Mouse (Mus musculus): ENCODE measurements around the gene Gli2. TPM values are rescaled to one million over a fixed set of nuclear protein-coding genes. Genes with fewer than 3 reads are reported as not detected.

Gli2 gene
- polyA plus RNA-seq, 2 experiments: 23.0 to 31.5 TPM

DNA sequence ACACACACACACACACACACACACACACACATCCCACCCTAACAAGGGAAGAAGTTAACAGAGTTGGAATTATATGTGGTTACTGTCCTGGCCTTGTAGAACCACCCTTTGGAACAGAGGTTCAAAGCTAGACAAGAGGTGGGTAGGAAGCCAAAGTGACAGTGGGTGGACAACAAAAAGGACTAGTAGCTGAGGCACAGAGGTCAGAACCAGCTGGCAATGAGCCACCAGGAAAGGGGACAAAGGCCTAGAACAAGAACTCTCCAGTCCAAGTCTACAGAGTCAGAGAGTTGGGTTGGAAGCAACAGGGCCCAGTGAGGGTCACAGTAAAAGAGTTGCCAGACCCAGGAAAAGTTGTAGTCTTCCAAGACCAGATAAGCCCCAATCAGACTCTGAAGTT lies 34.4 kb downstream of the Gli2 start:
- TF ChIP-seq POLR2A (IDR thresholded peaks at IDR 0.05; ENCODE audit: borderline replicate concordance, extremely low read depth, insufficient read depth, insufficient read length): no peak
- Histone ChIP-seq H3K27me3 (ENCODE audit: control insufficient read depth, insufficient read depth, low read length) (no peaks in the 10 kb centered on the region), H3K36me3 (ENCODE audit: control insufficient read depth, insufficient read depth, low read length) (0 out of 2 replicates have a peak, but pooled peaks cover 6% of the 10 kb centered on the region), H3K4me1 (ENCODE audit: control insufficient read depth, insufficient read depth, low read length) (peaks cover 19% of the 10 kb centered on the region), H3K27ac (replicated peaks; ENCODE audit: low read depth, low read length) (no peak overlapping the region), H3K4me3 (replicated peaks; ENCODE audit: low read length) (no peak overlapping the region), H3K9ac (ENCODE audit: low read depth, low read length, severe bottlenecking) (no peak overlapping the region), H3K9me3 (ENCODE audit: control insufficient read depth, low read length) (no peaks in the 10 kb centered on the region), H3K4me2 (replicated peaks; ENCODE audit: low read depth, low read length, severe bottlenecking) (no peak overlapping the region)
- DNase-seq (ENCODE audit: low spot score) (no peak), ATAC-seq (ENCODE audit: low FRiP score, low read depth) (no peak)

GRCm38 (mm10) chr1:119016866-119017265 lies 36.6 kb downstream of the Gli2 start:
- 73% methylated on average over 3 of the region's 3 CpGs for whole genome bisulfite sequencing
- no peak for TF ChIP-seq POLR2A (IDR thresholded peaks at IDR 0.05; ENCODE audit: borderline replicate concordance, extremely low read depth, insufficient read depth, insufficient read length)

DNA sequence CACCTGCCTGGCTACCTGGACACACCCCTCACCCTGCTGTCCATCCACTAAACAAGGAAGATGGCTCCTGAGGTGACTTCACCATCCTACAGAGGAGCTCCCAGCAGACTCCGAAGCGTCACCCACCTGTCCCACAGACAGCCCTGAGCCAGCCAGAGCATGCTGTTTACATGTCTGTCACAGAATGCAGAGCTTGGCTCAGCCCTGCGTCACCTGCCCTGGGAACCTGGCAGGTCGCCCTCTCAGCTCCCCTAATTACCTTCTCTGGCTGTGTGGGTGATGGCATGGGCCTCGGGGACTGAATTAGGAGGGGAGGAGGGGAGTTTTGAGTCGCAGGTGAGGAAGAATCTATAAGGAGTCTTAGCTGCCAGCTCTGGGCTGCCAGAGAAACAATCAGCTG lies 38.3 kb downstream of the Gli2 start:
- Histone ChIP-seq H3K36me3 (ENCODE audit: control insufficient read depth, insufficient read depth, low read length) (peaks cover 18% of the 10 kb centered on the region), H3K4me1 (ENCODE audit: control insufficient read depth, insufficient read depth, low read length) (peaks cover 4% of the 10 kb centered on the region; the same call in 1 of the 2 replicates), H3K9me3 (ENCODE audit: control insufficient read depth, low read length) (no peaks in the 10 kb centered on the region), H3K27ac (replicated peaks; ENCODE audit: low read depth, low read length) (no peak overlapping the region), H3K9ac (ENCODE audit: low read depth, low read length, severe bottlenecking) (no peak overlapping the region), H3K27me3 (ENCODE audit: control insufficient read depth, insufficient read depth, low read length) (no peaks in the 10 kb centered on the region), H3K4me3 (replicated peaks; ENCODE audit: low read length) (no peak overlapping the region), H3K4me2 (replicated peaks; ENCODE audit: low read depth, low read length, severe bottlenecking) (no peak overlapping the region)
- WGBS: 73% methylated on average over 6 of the region's 6 CpGs
- DNase-seq (ENCODE audit: low spot score) (no peak), ATAC-seq (ENCODE audit: low FRiP score, low read depth) (no peak)
- no peak for TF ChIP-seq POLR2A (IDR thresholded peaks at IDR 0.05; ENCODE audit: borderline replicate concordance, extremely low read depth, insufficient read depth, insufficient read length)

More at GRCm38 (mm10) chr1:119016866-119017265, 36.6 kb downstream of the Gli2 start:
- H3K4me2 ChIP-seq (replicated peaks; ENCODE audit: low read depth, low read length, severe bottlenecking): no peak overlapping the region
- no peak overlapping the region for H3K27ac ChIP-seq (replicated peaks; ENCODE audit: low read depth, low read length)
- DNase-seq (ENCODE audit: low spot score) (no peak), ATAC-seq (ENCODE audit: low FRiP score, low read depth) (no peak)
- H3K27me3 ChIP-seq (ENCODE audit: control insufficient read depth, insufficient read depth, low read length): no peaks in the 10 kb centered on the region
- peaks cover 19% of the 10 kb centered on the region for H3K36me3 ChIP-seq (ENCODE audit: control insufficient read depth, insufficient read depth, low read length)
- H3K4me3 ChIP-seq (replicated peaks; ENCODE audit: low read length): no peak overlapping the region
- no peak overlapping the region for H3K9ac ChIP-seq (ENCODE audit: low read depth, low read length, severe bottlenecking)
- no peaks in the 10 kb centered on the region for H3K9me3 ChIP-seq (ENCODE audit: control insufficient read depth, low read length)
- peaks cover 4% of the 10 kb centered on the region; the same call in 1 of the 2 replicates for H3K4me1 ChIP-seq (ENCODE audit: control insufficient read depth, insufficient read depth, low read length)

GRCm38 (mm10) chr1:119008949-119009348 lies 44.5 kb downstream of the Gli2 start:
- no peak for DNase-seq (ENCODE audit: low spot score)
- Histone ChIP-seq H3K27me3 (ENCODE audit: control insufficient read depth, insufficient read depth, low read length) (no peaks in the 10 kb centered on the region), H3K9me3 (ENCODE audit: control insufficient read depth, low read length) (no peaks in the 10 kb centered on the region), H3K4me1 (ENCODE audit: control insufficient read depth, insufficient read depth, low read length) (peaks cover 9% of the 10 kb centered on the region), H3K4me2 (replicated peaks; ENCODE audit: low read depth, low read length, severe bottlenecking) (no peak overlapping the region), H3K4me3 (replicated peaks; ENCODE audit: low read length) (no peak overlapping the region), H3K36me3 (ENCODE audit: control insufficient read depth, insufficient read depth, low read length) (peaks cover 24% of the 10 kb centered on the region), H3K9ac (ENCODE audit: low read depth, low read length, severe bottlenecking) (no peak overlapping the region), H3K27ac (replicated peaks; ENCODE audit: low read depth, low read length) (no peak overlapping the region)
- TF ChIP-seq POLR2A (IDR thresholded peaks at IDR 0.05; ENCODE audit: borderline replicate concordance, extremely low read depth, insufficient read depth, insufficient read length): no peak
- no peak for ATAC-seq (ENCODE audit: low FRiP score, low read depth)

- DNase-seq (ENCODE audit: low spot score): no peak
- Histone ChIP-seq H3K27ac (replicated peaks; ENCODE audit: low read depth, low read length) (no peak overlapping the region), H3K4me3 (replicated peaks; ENCODE audit: low read length) (no peak overlapping the region), H3K9ac (ENCODE audit: low read depth, low read length, severe bottlenecking) (no peak overlapping the region), H3K4me2 (replicated peaks; ENCODE audit: low read depth, low read length, severe bottlenecking) (no peak overlapping the region), H3K36me3 (ENCODE audit: control insufficient read depth, insufficient read depth, low read length) (peaks cover 40% of the 10 kb centered on the region), H3K4me1 (ENCODE audit: control insufficient read depth, insufficient read depth, low read length) (peaks cover 28% of the 10 kb centered on the region), H3K27me3 (ENCODE audit: control insufficient read depth, insufficient read depth, low read length) (no peaks in the 10 kb centered on the region), H3K9me3 (ENCODE audit: control insufficient read depth, low read length) (no peaks in the 10 kb centered on the region)
- WGBS: 33% methylated on average over 1 of the region's 1 CpGs
- no peak for TF ChIP-seq POLR2A (IDR thresholded peaks at IDR 0.05; ENCODE audit: borderline replicate concordance, extremely low read depth, insufficient read depth, insufficient read length)
- no peak for ATAC-seq (ENCODE audit: low FRiP score, low read depth)
Measured at GRCm38 (mm10) chr1:119003852-119004398, 49.5 kb downstream of the Gli2 start.
